Mouse (Mus musculus): ENCODE results near the gene Fam20a.

- TF ChIP-seq POLR2A (IDR thresholded peaks at IDR 0.05; ENCODE audit: borderline replicate concordance, control insufficient read depth, low read depth, low read length) (no peak), CTCF (IDR thresholded peaks at IDR 0.05; ENCODE audit: control insufficient read depth, insufficient read depth, low read length) (no peak)
Observed at GRCm38 (mm10) chr11:109728371-109728770, 6.3 kb upstream of the Fam20a start.
